Mouse (Mus musculus) forelimb bud, embryonic 11.5 days (tissue): ENCODE data around the gene Acbd7.

ENCODE experiments used
- DNase-seq: peaks from one replicate; pipeline ENCODE4 v3.0.0-alpha.2; 2012; ENCODE audit warnings: low read depth, low spot score

The Acbd7 gene

GRCm38 (mm10) chr2:3335611-3336301 is at the start of gene Acbd7:
Gene Acbd7 (plus strand): TSS chr2:3336168.
- DNase-seq: peak; percentile 27

- no peak for DNase-seq
Measured at GRCm38 (mm10) chr2:3286243-3286642, 49.7 kb upstream of the Acbd7 start.

GRCm38 (mm10) chr2:3289581-3289980 is 46.4 kb upstream of the Acbd7 start:
- DNase-seq: no peak

- DNase-seq: no peak
Measured at GRCm38 (mm10) chr2:3292170-3292569, 43.8 kb upstream of the Acbd7 start.

GRCm38 (mm10) chr2:3295826-3296225 is 40.1 kb upstream of the Acbd7 start:
- no peak for DNase-seq

GRCm38 (mm10) chr2:3305426-3306025 is 30.4 kb upstream of the Acbd7 start:
- no peak for DNase-seq

- DNase-seq: no peak
Measured at GRCm38 (mm10) chr2:3323132-3323531, 12.8 kb upstream of the Acbd7 start.

- DNase-seq: no peak
Measured at GRCm38 (mm10) chr2:3324381-3325130, 11.4 kb upstream of the Acbd7 start.

- DNase-seq: no peak
Measured at GRCm38 (mm10) chr2:3326547-3326946, 9.4 kb upstream of the Acbd7 start.

- DNase-seq: peak; percentile 43
Measured at GRCm38 (mm10) chr2:3327351-3327750, 8.6 kb upstream of the Acbd7 start.

- DNase-seq: no peak
Measured at GRCm38 (mm10) chr2:3331071-3331703, 4.8 kb upstream of the Acbd7 start.

- DNase-seq: no peak
Measured at GRCm38 (mm10) chr2:3332056-3332455, 3.9 kb upstream of the Acbd7 start.

- peak; percentile 98 for DNase-seq
Measured at GRCm38 (mm10) chr2:3332484-3333242, 3.3 kb upstream of the Acbd7 start, which contains the start of gene Rpp38. Gene Rpp38 (minus strand): TSS chr2:3332643.

GRCm38 (mm10) chr2:3333761-3334160 is 2.2 kb upstream of the Acbd7 start:
- DNase-seq: no peak

GRCm38 (mm10) chr2:3348422-3348821 is 12.5 kb downstream of the Acbd7 start:
- DNase-seq: no peak

GRCm38 (mm10) chr2:3348919-3349318 is 13.0 kb downstream of the Acbd7 start:
- peak; percentile 32 for DNase-seq

GRCm38 (mm10) chr2:3353160-3353559 is 17.2 kb downstream of the Acbd7 start:
- no peak for DNase-seq

GRCm38 (mm10) chr2:3355793-3356192 is 19.8 kb downstream of the Acbd7 start:
- no peak for DNase-seq

GRCm38 (mm10) chr2:3356311-3356710 is 20.3 kb downstream of the Acbd7 start:
- no peak for DNase-seq

- DNase-seq: no peak
Measured at GRCm38 (mm10) chr2:3357887-3358286, 21.9 kb downstream of the Acbd7 start.

GRCm38 (mm10) chr2:3361067-3361466 is 25.1 kb downstream of the Acbd7 start:
- DNase-seq: no peak
